24 mouse cellular contexts compared by ENCODE assay signal in the genomic region with DNA sequence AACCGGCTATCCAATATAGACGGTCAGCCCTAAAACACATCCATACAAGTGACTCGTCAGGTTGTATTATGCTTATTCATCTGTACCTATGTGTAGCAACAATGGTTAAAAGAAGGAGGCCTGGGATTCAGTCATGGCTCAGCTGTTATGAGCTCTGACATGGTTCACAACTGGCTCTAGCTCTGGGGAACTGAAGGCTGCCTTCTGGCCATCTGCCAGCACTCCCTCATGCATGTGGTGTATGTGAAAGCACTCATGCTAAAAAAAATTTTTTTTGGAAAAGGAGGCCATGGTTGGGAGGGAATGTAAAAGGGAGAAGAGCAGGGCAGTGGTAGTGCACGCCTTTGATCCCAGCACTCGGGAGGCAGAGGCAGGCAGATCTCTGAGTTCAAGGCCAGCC. TPM values are rescaled to one million over a fixed set of nuclear protein-coding genes. Genes with fewer than 3 reads are reported as not detected.
DNase-seq lines count a peak whose midpoint lies in the region; ATAC-seq lines count a peak whose summit lies in the region.
"Had no signal": no experiment of that assay in that cellular context is flagged by ENCODE, and none has a peak within 500 bp of the region (broad histone marks: within the 10 kb centered on the region; RNA-seq: fewer than 3 reads in every experiment).

No protein-coding gene starts in this region.

- no peak overlapping the region for H3K9ac ChIP-seq in kidney, embryonic 14.5 days (ENCODE audit: low read depth, low read length)
- H3K9ac ChIP-seq in forebrain, embryonic 15.5 days (replicated peaks): no peak overlapping the region
- H3K9ac ChIP-seq: hindbrain, embryonic 14.5 days; limb, embryonic 13.5 days; liver, embryonic 15.5 days had no signal

- peak; percentile 12 for DNase-seq in adrenal gland, postnatal 25 days
- no peak for DNase-seq in adrenal gland, postnatal 4 days (ENCODE audit: low spot score in 2 of 2)
- peak; percentile 9 for DNase-seq in kidney, adult 11 months
- peak; percentile 19 for DNase-seq in right cerebral cortex, postnatal 14 days
- DNase-seq in right cerebral cortex, postnatal 10 days (ENCODE audit: low spot score in 2 of 2): no peak
- no peak for DNase-seq in layer of hippocampus, adult 9-11 months
- DNase-seq: cerebellum, adult 11 months; right cerebral cortex, adult 18-20 months had no signal

- no peak for ATAC-seq in kidney, embryonic 14.5 days (ENCODE audit: low FRiP score, low TSS enrichment)
- ATAC-seq in forebrain, embryonic 15.5 days (replicated peaks): no peak
- ATAC-seq: intestine, embryonic 16.5 days; midbrain, embryonic 16.5 days had no signal

- H3K4me3 ChIP-seq in kidney, embryonic 14.5 days (ENCODE audit: low read length): no peak overlapping the region
- H3K4me3 ChIP-seq in forebrain, embryonic 15.5 days: no peak overlapping the region
- H3K4me3 ChIP-seq: limb, embryonic 13.5 days; liver, embryonic 15.5 days had no signal

- H3K27me3 ChIP-seq in kidney, embryonic 14.5 days (ENCODE audit: control insufficient read depth, insufficient read depth, low read length): no peaks in the 10 kb centered on the region
- H3K27me3 ChIP-seq in forebrain, embryonic 15.5 days: no peaks in the 10 kb centered on the region
- H3K27me3 ChIP-seq: CH12.LX; limb, embryonic 13.5 days; liver, embryonic 15.5 days had no signal

- H3K4me1 ChIP-seq in kidney, embryonic 14.5 days (ENCODE audit: control insufficient read depth, insufficient read depth, low read length): no peaks in the 10 kb centered on the region
- H3K4me1 ChIP-seq in forebrain, embryonic 15.5 days: no peaks in the 10 kb centered on the region
- H3K4me1 ChIP-seq: limb, embryonic 13.5 days had no signal

- no peak overlapping the region for H3K4me2 ChIP-seq in kidney, embryonic 14.5 days (replicated peaks; ENCODE audit: low read depth, low read length)
- no peak overlapping the region for H3K4me2 ChIP-seq in forebrain, embryonic 15.5 days (replicated peaks)
- H3K4me2 ChIP-seq: hindbrain, embryonic 14.5 days; limb, embryonic 13.5 days; liver, embryonic 15.5 days had no signal

- H3K9me3 ChIP-seq in kidney, embryonic 14.5 days (ENCODE audit: control insufficient read depth, low read length): no peaks in the 10 kb centered on the region
- H3K9me3 ChIP-seq in forebrain, embryonic 15.5 days: no peaks in the 10 kb centered on the region
- H3K9me3 ChIP-seq: limb, embryonic 13.5 days; liver, embryonic 15.5 days had no signal

- H3K36me3 ChIP-seq in kidney, embryonic 14.5 days (ENCODE audit: control insufficient read depth, insufficient read depth, low read length): peaks cover 2% of the 10 kb centered on the region; the same call in 1 of the 2 replicates
- peaks cover 7% of the 10 kb centered on the region for H3K36me3 ChIP-seq in forebrain, embryonic 15.5 days

- 92% methylated on average over 5 of the region's 5 CpGs for WGBS in kidney, embryonic 14.5 days
- WGBS in forebrain, embryonic 15.5 days: 96% methylated on average over 5 of the region's 5 CpGs

- no peak overlapping the region for H3K27ac ChIP-seq in kidney, embryonic 14.5 days (ENCODE audit: low read depth, low read length)
- H3K27ac ChIP-seq in forebrain, embryonic 15.5 days (replicated peaks): no peak overlapping the region
- H3K27ac ChIP-seq: hindbrain, embryonic 14.5 days; limb, embryonic 13.5 days; liver, embryonic 15.5 days; stomach, postnatal 0 days had no signal

RNA-seq across cellular contexts. Expression of gene Ldhc, which starts 18.8 kb away (rescaled TPM):
- not detected in 2 replicates for total RNA-seq in adrenal gland, postnatal 25 days (2021)
- not detected for total RNA-seq in adrenal gland, postnatal 4 days (2021)
- polyA plus RNA-seq in kidney, embryonic 14.5 days (2014; fragmentation: Nextera tagmentation; extraction: Ambion mirVana): not detected in 2 replicates
- polyA plus RNA-seq in forebrain, embryonic 15.5 days (2015; fragmentation: Nextera tagmentation; extraction: Ambion mirVana): not detected in 2 replicates
- total RNA-seq: CH12.LX; gastrocnemius, adult 8-10 months; heart, adult 8-10 months; heart, postnatal 10 days; layer of hippocampus, adult 8-10 months; left cerebral cortex, adult 8-10 months; megakaryocyte-erythroid progenitor cell, adult 5-6 weeks had no signal
- polyA plus RNA-seq: embryonic facial prominence, embryonic 11.5 days; intestine, embryonic 16.5 days; limb, embryonic 13.5 days; stomach, postnatal 0 days had no signal

RNA-seq across cellular contexts. Expression of gene Ldha, which starts 38.6 kb away (rescaled TPM):
- 283 and 320 TPM in 2 replicates for total RNA-seq in adrenal gland, postnatal 25 days (2021)
- total RNA-seq in adrenal gland, postnatal 4 days (2021): 100 to 1,000 TPM; 280 to 348 TPM
- 1,311 and 1,396 TPM in 2 replicates for polyA plus RNA-seq in kidney, embryonic 14.5 days (2014; fragmentation: Nextera tagmentation; extraction: Ambion mirVana)
- 744 and 772 TPM in 2 replicates for polyA plus RNA-seq in forebrain, embryonic 15.5 days (2015; fragmentation: Nextera tagmentation; extraction: Ambion mirVana)

RNA-seq across cellular contexts. Expression of gene Tsg101, which starts 39.9 kb away (rescaled TPM):
- 88.4 and 93.9 TPM in 2 replicates for total RNA-seq in adrenal gland, postnatal 25 days (2021)
- total RNA-seq in adrenal gland, postnatal 4 days (2021): 10 to 100 TPM; 85.1 to 86.3 TPM
- 183 and 204 TPM in 2 replicates for polyA plus RNA-seq in kidney, embryonic 14.5 days (2014; fragmentation: Nextera tagmentation; extraction: Ambion mirVana)
- polyA plus RNA-seq in forebrain, embryonic 15.5 days (2015; fragmentation: Nextera tagmentation; extraction: Ambion mirVana): 399 and 413 TPM in 2 replicates

Comparison
In these comparisons a context has a peak if more than half of its experiments do, and no peak if none do; other contexts are left out.
1. DNase-seq: peak in adrenal gland, postnatal 25 days (single experiment), kidney, adult 11 months (single experiment) and right cerebral cortex, postnatal 14 days (single experiment); none in adrenal gland, postnatal 4 days (0 of 2), right cerebral cortex, postnatal 10 days (0 of 2) and layer of hippocampus, adult 9-11 months (single experiment).